Mouse (Mus musculus): Measurements from ENCODE around the gene Olfr1195. TPM values are rescaled to one million over a fixed set of nuclear protein-coding genes. Genes with fewer than 3 reads are reported as not detected.
"Not testable (repeated sequence)": the region's sequence is repeated elsewhere in the genome, so short reads cannot be mapped to it uniquely, and the experiment has no call there.

The Olfr1195 gene
- polyA plus RNA-seq (2015; fragmentation: Nextera tagmentation; extraction: Ambion mirVana) = not detected in 2 replicates

DNA sequence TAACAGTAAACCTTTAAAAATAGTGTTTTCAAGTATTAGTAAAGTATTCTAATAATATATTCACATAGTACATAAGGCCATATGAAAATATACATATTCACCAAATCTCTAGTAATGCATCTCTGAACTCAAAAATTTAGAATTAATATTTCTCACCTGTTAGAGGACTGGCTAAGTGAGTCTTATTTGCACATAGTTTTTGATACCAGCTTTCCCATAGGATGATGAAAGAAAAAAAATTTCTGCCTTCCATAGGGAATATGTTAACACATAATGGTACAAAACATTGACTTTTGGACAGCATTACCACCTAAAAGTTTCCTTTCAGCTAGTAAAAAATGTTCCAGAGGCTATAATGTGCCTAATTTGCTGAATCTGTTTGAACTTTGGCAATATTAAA, at the start of gene Olfr1195:
Olfr1195 (minus strand) TSS at position 101 of the 400 bp plus-strand sequence.
- Histone ChIP-seq H3K9me3 (replicated peaks; ENCODE audit: control insufficient read depth, low read length) (no peaks in the 10 kb centered on the region), H3K36me3 (ENCODE audit: control insufficient read depth, insufficient read depth) (no peaks in the 10 kb centered on the region), H3K27me3 (ENCODE audit: control insufficient read depth, insufficient read depth, low read depth, low read length) (no peaks in the 10 kb centered on the region), H3K4me1 (ENCODE audit: control insufficient read depth, low read depth, low read length) (no peaks in the 10 kb centered on the region), H3K4me2 (ENCODE audit: low read depth, low read length) (no peak within 1 kb of the TSS), H3K27ac (ENCODE audit: low read length) (no peak within 1 kb of the TSS), H3K4me3 (ENCODE audit: low read depth, low read length) (no peak within 1 kb of the TSS), H3K9ac (ENCODE audit: low read depth, low read length) (no peak within 1 kb of the TSS)
- ATAC-seq (ENCODE audit: low read depth) = no peak

DNA sequence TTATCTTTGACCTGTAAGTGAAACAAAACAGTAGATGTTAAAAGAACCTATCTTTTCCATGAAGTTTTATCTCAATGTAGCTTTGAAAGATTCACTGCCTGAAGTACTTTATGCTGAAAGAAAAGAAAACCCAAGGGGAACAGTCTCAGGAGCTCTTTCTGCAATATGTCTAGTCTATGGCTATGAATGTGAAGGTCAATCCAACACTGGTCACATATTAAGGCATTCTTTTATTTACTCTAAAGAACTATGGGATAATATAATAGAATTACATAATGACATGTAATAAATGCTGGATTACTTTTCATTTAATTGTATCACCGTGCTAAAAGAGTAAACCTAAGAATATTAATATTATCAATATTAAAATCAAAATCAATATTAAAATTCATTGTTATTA, 43.3 kb upstream of the Olfr1195 start, which contains the start of gene Olfr1197:
Olfr1197 (minus strand) TSS at position 101 of the 400 bp plus-strand sequence.
- Histone ChIP-seq H3K4me1 (ENCODE audit: control insufficient read depth, low read depth, low read length) (no peaks in the 10 kb centered on the region), H3K9ac (ENCODE audit: low read depth, low read length) (no peak within 1 kb of the TSS), H3K36me3 (ENCODE audit: control insufficient read depth, insufficient read depth) (no peaks in the 10 kb centered on the region), H3K4me2 (ENCODE audit: low read depth, low read length) (no peak within 1 kb of the TSS), H3K27ac (ENCODE audit: low read length) (no peak within 1 kb of the TSS), H3K9me3 (replicated peaks; ENCODE audit: control insufficient read depth, low read length) (no peaks in the 10 kb centered on the region), H3K4me3 (ENCODE audit: low read depth, low read length) (no peak within 1 kb of the TSS), H3K27me3 (ENCODE audit: control insufficient read depth, insufficient read depth, low read depth, low read length) (no peaks in the 10 kb centered on the region)
- ATAC-seq (ENCODE audit: low read depth) = no peak
- WGBS (ENCODE audit: insufficient replicate concordance) = 68% methylated on average over 1 of the region's 1 CpGs

DNA sequence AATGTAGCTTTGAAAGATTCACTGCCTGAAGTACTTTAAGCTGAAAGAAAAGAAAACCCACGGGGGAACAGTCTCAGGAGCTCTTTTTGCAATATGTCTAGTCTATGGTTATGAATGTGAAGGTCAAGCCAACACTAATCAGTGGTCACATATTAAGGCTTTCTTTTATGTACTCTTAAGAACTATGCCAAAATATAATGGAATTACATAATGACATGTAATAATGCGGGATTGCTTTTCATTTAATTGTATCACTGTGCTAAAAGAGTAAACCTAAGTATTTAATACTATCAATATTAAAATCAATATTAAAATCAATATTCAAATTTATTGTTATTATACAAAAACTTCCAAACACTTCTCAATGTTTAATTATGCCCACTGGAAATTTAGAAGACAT, 15.5 kb upstream of the Olfr1195 start, which contains the start of gene Olfr1196:
Olfr1196 (minus strand) TSS at position 101 of the 400 bp plus-strand sequence.
- no peak for ATAC-seq (ENCODE audit: low read depth)
- Histone ChIP-seq H3K27ac (ENCODE audit: low read length) (no peak within 1 kb of the TSS), H3K4me3 (ENCODE audit: low read depth, low read length) (no peak within 1 kb of the TSS), H3K4me1 (ENCODE audit: control insufficient read depth, low read depth, low read length) (no peaks in the 10 kb centered on the region), H3K9me3 (replicated peaks; ENCODE audit: control insufficient read depth, low read length) (no peaks in the 10 kb centered on the region), H3K36me3 (ENCODE audit: control insufficient read depth, insufficient read depth) (no peaks in the 10 kb centered on the region), H3K4me2 (ENCODE audit: low read depth, low read length) (no peak within 1 kb of the TSS), H3K27me3 (ENCODE audit: control insufficient read depth, insufficient read depth, low read depth, low read length) (no peaks in the 10 kb centered on the region), H3K9ac (ENCODE audit: low read depth, low read length) (no peak within 1 kb of the TSS)
- 55% methylated on average over 2 of the region's 2 CpGs for WGBS (ENCODE audit: insufficient replicate concordance)

DNA sequence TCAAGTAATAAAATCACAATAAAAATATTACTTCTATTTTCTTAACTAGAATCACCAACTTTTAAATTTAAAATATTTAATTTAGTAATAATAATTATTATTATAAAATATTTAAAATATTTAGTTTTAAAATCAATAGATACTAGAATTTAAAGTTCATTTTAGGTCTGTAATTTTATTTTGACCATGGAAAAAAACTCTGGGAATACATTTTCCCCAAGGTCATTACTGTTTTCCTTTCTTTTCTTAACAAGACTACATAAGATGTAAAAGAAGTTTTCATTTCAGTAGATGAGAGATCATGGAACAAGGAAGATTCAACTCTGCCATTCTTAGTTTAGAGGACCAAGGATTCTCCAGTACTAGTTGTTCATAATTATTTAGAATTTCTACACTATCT, 13.7 kb downstream of the Olfr1195 start, which contains the start of gene Olfr1193:
Olfr1193 (plus strand) TSS at position 301 of the 400 bp plus-strand sequence.
- not testable (repeated sequence) for H3K27ac ChIP-seq (ENCODE audit: low read length); H3K9ac ChIP-seq (ENCODE audit: low read depth, low read length); H3K4me3 ChIP-seq (ENCODE audit: low read depth, low read length); H3K4me2 ChIP-seq (ENCODE audit: low read depth, low read length); H3K9me3 ChIP-seq (replicated peaks; ENCODE audit: control insufficient read depth, low read length); H3K36me3 ChIP-seq (ENCODE audit: control insufficient read depth, insufficient read depth); H3K27me3 ChIP-seq (ENCODE audit: control insufficient read depth, insufficient read depth, low read depth, low read length); H3K4me1 ChIP-seq (ENCODE audit: control insufficient read depth, low read depth, low read length); ATAC-seq (ENCODE audit: low read depth)

DNA sequence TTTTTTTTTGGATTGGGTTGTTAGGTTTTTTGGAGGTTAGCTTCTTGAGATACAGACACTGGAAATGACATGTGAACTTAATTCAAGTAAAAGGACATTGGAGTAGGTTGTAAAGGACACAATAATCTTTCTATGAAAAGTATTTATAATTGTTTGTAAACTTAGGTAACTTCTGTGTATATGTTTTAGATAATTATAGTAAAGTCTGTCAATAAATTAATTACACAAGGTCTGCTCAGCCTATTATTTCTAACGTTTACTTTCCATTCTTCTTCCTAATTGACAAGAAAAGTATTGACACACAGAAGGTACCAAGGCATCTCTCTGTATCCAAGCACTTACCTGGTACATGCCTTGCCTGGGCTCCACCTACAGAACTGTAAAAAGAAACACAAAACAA, 40.8 kb downstream of the Olfr1195 start, which contains the start of gene Olfr1192-ps1:
Olfr1192-ps1 (plus strand) TSS at position 301 of the 400 bp plus-strand sequence.
- no peaks in the 10 kb centered on the region for H3K4me1 ChIP-seq (ENCODE audit: control insufficient read depth, low read depth, low read length)
- no peak for ATAC-seq (ENCODE audit: low read depth)
- 27% methylated on average over 1 of the region's 1 CpGs for WGBS (ENCODE audit: insufficient replicate concordance)

DNA sequence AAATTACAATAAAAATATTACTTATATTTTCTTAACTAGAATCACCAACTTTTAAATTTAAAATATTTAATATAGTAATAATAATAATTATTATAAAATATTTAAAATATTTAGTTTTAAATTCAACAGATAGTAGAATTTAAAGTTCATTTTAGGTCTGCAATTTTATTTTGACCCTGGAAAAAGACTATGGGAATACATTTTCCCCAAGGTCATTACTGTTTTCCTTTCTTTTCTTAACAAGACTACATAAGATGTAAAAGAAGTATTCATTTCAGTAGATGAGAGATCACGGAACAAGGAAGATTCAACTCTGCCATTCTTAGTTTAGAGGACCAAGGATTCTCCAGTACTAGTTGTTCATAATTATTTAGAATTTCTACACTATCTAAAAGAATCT, 48.7 kb downstream of the Olfr1195 start, which contains the start of gene Olfr1191-ps1:
Olfr1191-ps1 (plus strand) TSS at position 301 of the 400 bp plus-strand sequence.
- WGBS (ENCODE audit: insufficient replicate concordance) = 61% methylated on average over 1 of the region's 1 CpGs
- ATAC-seq (ENCODE audit: low read depth); H3K4me1 ChIP-seq (ENCODE audit: control insufficient read depth, low read depth, low read length); H3K27me3 ChIP-seq (ENCODE audit: control insufficient read depth, insufficient read depth, low read depth, low read length); H3K9ac ChIP-seq (ENCODE audit: low read depth, low read length); H3K36me3 ChIP-seq (ENCODE audit: control insufficient read depth, insufficient read depth); H3K4me3 ChIP-seq (ENCODE audit: low read depth, low read length); H3K9me3 ChIP-seq (replicated peaks; ENCODE audit: control insufficient read depth, low read length); H3K4me2 ChIP-seq (ENCODE audit: low read depth, low read length); H3K27ac ChIP-seq (ENCODE audit: low read length): not testable (repeated sequence)

More for the DNA sequence above, 40.8 kb downstream of the Olfr1195 start, which contains the start of gene Olfr1192-ps1:
- Histone ChIP-seq H3K27ac (ENCODE audit: low read length) (no peak within 1 kb of the TSS), H3K4me2 (ENCODE audit: low read depth, low read length) (no peak within 1 kb of the TSS), H3K9ac (ENCODE audit: low read depth, low read length) (no peak within 1 kb of the TSS), H3K9me3 (replicated peaks; ENCODE audit: control insufficient read depth, low read length) (no peaks in the 10 kb centered on the region), H3K36me3 (ENCODE audit: control insufficient read depth, insufficient read depth) (no peaks in the 10 kb centered on the region), H3K27me3 (ENCODE audit: control insufficient read depth, insufficient read depth, low read depth, low read length) (no peaks in the 10 kb centered on the region), H3K4me3 (ENCODE audit: low read depth, low read length) (no peak within 1 kb of the TSS)

Other genes starting within 250 kb of the Olfr1195 start
- gene Gm13757, start 240.1 kb downstream of the Olfr1195 start, polyA plus RNA-seq (2015; fragmentation: Nextera tagmentation; extraction: Ambion mirVana) = not detected in 2 replicates
- not detected in 2 replicates for gene Olfr1183, start 234.3 kb downstream of the Olfr1195 start, polyA plus RNA-seq (2015; fragmentation: Nextera tagmentation; extraction: Ambion mirVana)
- not detected in 2 replicates for gene Olfr1184, start 205.6 kb downstream of the Olfr1195 start, polyA plus RNA-seq (2015; fragmentation: Nextera tagmentation; extraction: Ambion mirVana)
- not detected in 2 replicates for gene Olfr1185-ps1, start 195.9 kb downstream of the Olfr1195 start, polyA plus RNA-seq (2015; fragmentation: Nextera tagmentation; extraction: Ambion mirVana)
- not detected in 2 replicates for gene Olfr1186, start 170.6 kb downstream of the Olfr1195 start, polyA plus RNA-seq (2015; fragmentation: Nextera tagmentation; extraction: Ambion mirVana)
- gene Olfr1188, start 132.3 kb downstream of the Olfr1195 start, polyA plus RNA-seq (2015; fragmentation: Nextera tagmentation; extraction: Ambion mirVana) = not detected in 2 replicates
- not detected in 2 replicates for gene Olfr1189, start 102.7 kb downstream of the Olfr1195 start, polyA plus RNA-seq (2015; fragmentation: Nextera tagmentation; extraction: Ambion mirVana)
- gene Olfr1191-ps1, start 48.6 kb downstream of the Olfr1195 start, polyA plus RNA-seq (2015; fragmentation: Nextera tagmentation; extraction: Ambion mirVana) = not detected in 2 replicates
- not detected in 2 replicates for gene Olfr1192-ps1, start 40.7 kb downstream of the Olfr1195 start, polyA plus RNA-seq (2015; fragmentation: Nextera tagmentation; extraction: Ambion mirVana)
- gene Olfr1193, start 13.6 kb downstream of the Olfr1195 start, polyA plus RNA-seq (2015; fragmentation: Nextera tagmentation; extraction: Ambion mirVana) = not detected in 2 replicates
- gene Olfr1196, start 15.4 kb upstream of the Olfr1195 start, polyA plus RNA-seq (2015; fragmentation: Nextera tagmentation; extraction: Ambion mirVana) = not detected in 2 replicates
- gene Olfr1197, start 43.2 kb upstream of the Olfr1195 start, polyA plus RNA-seq (2015; fragmentation: Nextera tagmentation; extraction: Ambion mirVana) = not detected in 2 replicates
- gene Olfr1198, start 62.2 kb upstream of the Olfr1195 start, polyA plus RNA-seq (2015; fragmentation: Nextera tagmentation; extraction: Ambion mirVana) = not detected in 2 replicates
- gene Olfr1199, start 71.3 kb upstream of the Olfr1195 start, polyA plus RNA-seq (2015; fragmentation: Nextera tagmentation; extraction: Ambion mirVana) = not detected in 2 replicates
- not detected in 2 replicates for gene Olfr1200, start 81.3 kb upstream of the Olfr1195 start, polyA plus RNA-seq (2015; fragmentation: Nextera tagmentation; extraction: Ambion mirVana)
- not detected in 2 replicates for gene Olfr1201, start 103.8 kb upstream of the Olfr1195 start, polyA plus RNA-seq (2015; fragmentation: Nextera tagmentation; extraction: Ambion mirVana)
- gene Olfr1202, start 125.3 kb upstream of the Olfr1195 start, polyA plus RNA-seq (2015; fragmentation: Nextera tagmentation; extraction: Ambion mirVana) = not detected in 2 replicates
- not detected in 2 replicates for gene Olfr1205, start 140.6 kb upstream of the Olfr1195 start, polyA plus RNA-seq (2015; fragmentation: Nextera tagmentation; extraction: Ambion mirVana)
- gene Olfr1204, start 160.1 kb upstream of the Olfr1195 start, polyA plus RNA-seq (2015; fragmentation: Nextera tagmentation; extraction: Ambion mirVana) = not detected in 2 replicates
- gene Olfr1206, start 174.0 kb upstream of the Olfr1195 start, polyA plus RNA-seq (2015; fragmentation: Nextera tagmentation; extraction: Ambion mirVana) = not detected in 2 replicates
- not detected in 2 replicates for gene Olfr1208, start 213.1 kb upstream of the Olfr1195 start, polyA plus RNA-seq (2015; fragmentation: Nextera tagmentation; extraction: Ambion mirVana)
- gene Olfr1209, start 226.0 kb upstream of the Olfr1195 start, polyA plus RNA-seq (2015; fragmentation: Nextera tagmentation; extraction: Ambion mirVana) = not detected in 2 replicates
- gene Olfr1211, start 248.9 kb upstream of the Olfr1195 start, polyA plus RNA-seq (2015; fragmentation: Nextera tagmentation; extraction: Ambion mirVana) = not detected in 2 replicates